Mouse (Mus musculus) 3134 (cell line): ENCODE measurements around the gene Emg1.

Experiments used
- DNase-seq: peaks from one replicate; pipeline ENCODE4 v3.0.0-alpha.2; 2011; ENCODE audit warnings: low spot score; ENCODE audit not compliant: insufficient read length; ENCODE audit errors: extremely low read depth

Gene Emg1

GRCm38 (mm10) chr6:124711824-124712782 is at the start of gene Emg1, which contains the start of gene Phb2:
Emg1 (minus strand) TSS chr6:124712178.
Phb2 (plus strand) TSS chr6:124712336.
- peak; percentile 98 for DNase-seq

- DNase-seq = peak; percentile 71
Observed at GRCm38 (mm10) chr6:124759259-124759658, 47.3 kb upstream of the Emg1 start.

DNA sequence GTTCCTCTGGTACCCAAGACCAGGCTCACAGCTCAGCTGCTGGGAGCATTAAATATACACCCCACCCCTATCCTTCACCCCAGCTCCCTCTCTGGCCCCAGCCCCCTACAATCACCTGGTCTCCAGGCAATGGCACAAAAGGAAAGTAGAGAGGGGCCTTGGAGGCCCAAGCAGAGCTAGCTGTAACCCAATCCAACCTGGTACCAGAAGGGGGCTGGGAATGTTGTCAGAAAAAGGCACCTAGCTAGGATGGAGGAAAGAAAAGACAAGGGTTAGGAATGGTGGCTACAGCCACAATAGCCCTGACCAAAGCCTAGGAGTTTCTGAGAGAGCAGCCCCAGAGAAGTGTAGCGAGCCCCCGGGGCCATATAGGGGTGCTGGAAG is 46.9 kb upstream of the Emg1 start:
- DNase-seq = no peak

- peak; percentile 75 for DNase-seq
Observed at GRCm38 (mm10) chr6:124757909-124758848, 46.2 kb upstream of the Emg1 start.

GRCm38 (mm10) chr6:124757351-124757880 is 45.4 kb upstream of the Emg1 start:
- DNase-seq = peak; percentile 44

GRCm38 (mm10) chr6:124756652-124757350 is 44.8 kb upstream of the Emg1 start:
- peak; percentile 82 for DNase-seq

GRCm38 (mm10) chr6:124755831-124756595 is 44.0 kb upstream of the Emg1 start, which contains the start of the genes Gm45234 and Atn1:
Gm45234 (minus strand) TSS chr6:124756021.
Atn1 (minus strand) TSS chr6:124756524.
- DNase-seq = peak; percentile 79

DNA sequence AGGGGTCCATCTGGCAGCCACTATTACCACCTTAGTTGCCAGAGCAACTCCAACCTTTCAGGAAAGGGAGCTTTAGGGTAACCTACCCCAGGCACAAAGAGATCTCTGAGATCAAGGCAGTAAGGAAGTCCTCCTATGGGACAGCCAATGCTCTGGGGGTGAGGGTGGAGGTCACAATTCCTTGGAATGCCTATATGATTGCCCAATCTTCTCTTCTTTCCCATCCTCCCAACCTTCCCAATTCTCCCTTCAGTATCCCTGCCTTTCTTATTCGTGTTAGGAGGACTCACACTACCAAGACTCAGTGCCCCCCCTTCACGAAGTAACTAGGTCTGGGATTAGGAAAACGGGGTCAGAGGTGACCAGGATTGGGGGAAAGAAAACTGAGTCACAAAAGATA is 43.3 kb upstream of the Emg1 start:
- no peak for DNase-seq

GRCm38 (mm10) chr6:124753861-124754260 is 41.9 kb upstream of the Emg1 start:
- DNase-seq = no peak

GRCm38 (mm10) chr6:124750405-124750804 is 38.4 kb upstream of the Emg1 start:
- DNase-seq = no peak

DNA sequence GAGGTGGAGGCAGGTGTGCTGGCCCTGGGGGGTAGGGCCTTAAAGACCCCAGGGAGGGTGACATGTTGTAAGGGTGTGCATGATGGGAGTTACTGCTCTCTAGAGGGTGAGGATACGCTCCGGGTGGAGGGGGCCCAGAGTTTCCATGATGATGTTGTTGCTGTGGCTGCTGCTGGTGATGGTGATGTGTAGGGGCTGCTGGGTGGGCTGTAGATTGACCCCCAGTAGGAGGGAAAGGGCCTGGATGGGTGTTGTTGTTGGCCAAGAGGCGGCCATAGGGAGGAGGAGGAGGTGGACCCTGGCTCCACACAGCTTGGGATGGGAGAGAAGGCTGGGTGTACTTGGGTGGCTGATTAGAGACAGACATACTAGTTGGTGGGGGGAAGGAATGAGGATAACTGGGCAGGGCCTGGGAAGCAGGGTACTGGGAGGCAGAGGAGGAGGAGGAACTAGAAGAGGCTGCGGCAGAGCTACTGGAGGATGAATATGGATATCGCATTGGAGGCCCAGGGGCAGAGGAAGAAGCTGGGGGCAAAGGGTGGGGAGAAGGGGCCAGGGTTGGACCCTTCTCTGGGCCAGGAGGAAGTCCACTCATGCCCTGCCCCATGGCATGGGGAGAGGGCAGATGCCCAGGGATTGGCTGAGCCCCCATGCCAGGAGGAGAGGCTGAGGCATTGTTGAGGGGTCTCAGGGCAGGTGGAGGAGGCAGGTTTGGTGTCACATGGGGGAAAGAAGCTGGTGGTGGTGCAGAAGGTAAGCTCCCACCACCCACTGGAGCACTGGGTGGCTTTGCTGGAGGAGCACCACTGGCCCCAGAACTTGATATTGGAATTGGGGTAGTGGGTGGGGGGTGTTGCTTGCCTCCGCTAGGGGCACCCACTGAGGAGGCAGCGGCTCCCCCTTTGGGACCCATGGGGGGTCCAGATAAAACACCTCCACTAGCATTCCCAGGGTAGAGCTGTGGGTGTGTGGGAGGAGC is 35.0 kb upstream of the Emg1 start:
- no peak for DNase-seq

- no peak for DNase-seq
Observed at GRCm38 (mm10) chr6:124746296-124746605, 34.3 kb upstream of the Emg1 start.

GRCm38 (mm10) chr6:124745490-124746295 is 33.7 kb upstream of the Emg1 start:
- peak; percentile 82 for DNase-seq

- DNase-seq = no peak
Observed at GRCm38 (mm10) chr6:124744755-124745321, 32.9 kb upstream of the Emg1 start.

DNA sequence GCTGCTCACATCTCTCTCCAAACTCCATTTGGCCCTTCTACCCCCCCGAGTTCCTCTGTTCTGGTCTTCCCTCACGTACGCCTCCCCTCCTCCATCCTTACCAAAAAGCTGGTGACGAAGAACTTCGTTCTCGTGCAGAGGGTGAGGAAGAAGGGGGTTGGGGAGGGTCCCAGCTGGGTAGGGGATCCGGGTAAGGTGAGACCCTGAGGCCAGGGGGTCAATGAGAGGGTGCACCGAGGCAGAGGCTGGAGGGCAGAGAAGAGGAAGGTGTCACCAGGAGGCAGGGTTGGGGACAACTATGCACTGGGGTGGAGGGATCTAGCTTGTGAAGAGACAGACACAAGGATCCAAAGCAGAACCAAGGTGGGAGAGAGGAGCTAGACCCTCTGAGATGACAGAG is 31.7 kb upstream of the Emg1 start:
- DNase-seq = no peak

DNA sequence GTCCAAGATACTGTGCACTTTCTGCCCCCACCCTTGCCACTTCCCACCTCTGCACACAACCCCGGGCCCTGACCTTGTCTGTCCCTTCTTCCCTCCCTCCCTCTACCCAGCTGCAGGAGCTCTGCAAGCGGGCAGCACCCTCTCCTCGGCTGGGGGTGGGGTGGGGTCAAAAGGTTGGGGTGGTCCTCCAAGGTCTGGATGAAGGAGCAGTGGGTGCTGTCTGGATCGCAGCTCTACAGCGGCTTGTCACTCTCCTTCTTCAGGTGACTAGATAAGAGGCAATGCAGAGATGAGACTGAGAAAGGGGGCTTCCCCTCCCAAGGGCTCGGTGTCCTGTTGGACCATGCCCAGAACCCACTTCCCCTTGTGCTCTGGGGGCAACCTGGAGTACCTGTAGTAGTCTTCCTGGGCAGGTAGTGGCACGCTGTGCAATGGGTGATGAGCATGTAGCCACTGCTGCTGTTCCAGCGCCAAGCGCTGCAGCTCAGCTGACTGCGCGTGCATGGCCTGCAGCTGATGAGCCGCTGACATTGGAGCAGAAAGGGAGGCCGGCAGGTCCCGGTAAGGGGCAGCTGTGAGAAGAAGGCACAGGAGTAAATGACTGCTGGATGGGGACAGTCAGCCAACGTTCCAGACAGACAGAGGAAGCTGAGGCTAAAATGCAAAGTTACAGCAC is 31.0 kb upstream of the Emg1 start:
- no peak for DNase-seq

GRCm38 (mm10) chr6:124741842-124742241 is 29.9 kb upstream of the Emg1 start:
- no peak for DNase-seq
